Mouse (Mus musculus) spleen, postnatal 4 days (tissue): ENCODE data around the gene Dclk1.

Source experiments
- DNase-seq, 2 experiments: peaks; one replicate each; pipeline ENCODE4 v3.0.0; 2022; ENCODE audit warnings: low spot score in 2 of 2

Gene Dclk1

DNA sequence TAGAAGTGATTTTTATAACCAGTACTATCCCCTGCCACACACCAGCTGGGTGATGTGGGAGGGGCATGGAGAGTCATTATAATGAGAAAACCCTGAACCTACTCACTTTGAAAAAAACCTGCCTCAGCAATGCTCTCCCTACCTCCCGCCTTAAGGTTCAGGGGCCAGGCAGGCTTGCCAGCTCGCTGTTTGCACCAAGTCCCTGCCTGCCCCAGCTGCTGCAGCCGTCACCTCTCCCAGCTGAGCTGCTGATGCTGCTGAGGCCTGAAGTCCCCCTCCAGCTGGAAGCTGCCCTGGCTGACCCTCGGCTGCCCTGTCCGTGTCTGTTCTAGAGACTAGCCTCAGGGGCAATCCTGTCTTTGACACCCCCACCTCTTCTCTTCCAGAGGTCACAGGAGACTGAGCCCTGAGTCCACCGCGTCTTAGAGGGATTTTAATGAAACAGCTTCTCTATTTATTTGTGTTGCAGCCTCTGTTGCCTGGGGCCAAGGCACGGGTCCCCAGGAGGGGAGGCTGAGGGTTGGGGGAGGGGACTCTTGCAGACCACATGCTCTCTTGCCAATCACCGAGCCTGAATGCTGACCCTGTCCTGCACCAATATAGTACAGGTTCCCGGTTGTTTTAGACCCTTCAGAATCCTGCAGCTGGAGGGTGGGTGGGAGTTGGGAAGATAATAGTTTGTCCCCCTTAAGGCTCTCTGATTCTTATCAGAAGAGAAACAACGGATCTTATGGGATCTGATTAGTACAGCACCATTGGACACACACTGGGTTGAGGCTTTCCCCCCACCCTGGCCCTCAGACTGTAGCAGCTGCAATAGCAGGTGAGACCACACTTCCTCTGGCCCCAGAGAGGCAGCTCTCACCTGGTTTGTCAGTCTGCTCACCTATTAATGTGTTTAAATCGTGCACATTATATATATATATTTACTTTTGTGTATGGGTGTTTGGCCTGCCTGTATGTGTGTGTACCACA is 346.1 kb downstream of the Dclk1 start:
- DNase-seq: no peak
